Mouse (Mus musculus) megakaryocyte, embryonic 14.5 days (primary cell): ENCODE measurements at regions not wholly inside any gene's neighbourhood (a gene's known extent, or its start where the extent isn't known, plus 50 kb on each side); places are given as distances from the start of the nearest gene placed in this dataset.

ENCODE experiments used
- FLI1 ChIP-seq: IDR thresholded peaks from 2 replicates; pipeline ENCODE4 v1.6.1; 2012; ENCODE audit warnings: low read length, inconsistent platforms, mixed read lengths
- GATA1 ChIP-seq: IDR thresholded peaks from 3 replicates; pipeline ENCODE4 v1.6.1; 2012; ENCODE audit warnings: mixed read lengths, low read length, inconsistent platforms, borderline replicate concordance

- no peak for TF ChIP-seq GATA1
- TF ChIP-seq FLI1, result no peak
These were observed 108.4 kb upstream of the Slc22a12 start for GRCm38 (mm10) chr19:6651192-6651591.
